Mouse (Mus musculus) spleen, postnatal 14 days (tissue): ENCODE data around the gene Disc1.

ENCODE experiments used
- DNase-seq, 2 experiments: peaks; one replicate each; pipeline ENCODE4 v3.0.0; 2021 to 2022; ENCODE audit warnings: low spot score in 2 of 2

Disc1 gene

DNA sequence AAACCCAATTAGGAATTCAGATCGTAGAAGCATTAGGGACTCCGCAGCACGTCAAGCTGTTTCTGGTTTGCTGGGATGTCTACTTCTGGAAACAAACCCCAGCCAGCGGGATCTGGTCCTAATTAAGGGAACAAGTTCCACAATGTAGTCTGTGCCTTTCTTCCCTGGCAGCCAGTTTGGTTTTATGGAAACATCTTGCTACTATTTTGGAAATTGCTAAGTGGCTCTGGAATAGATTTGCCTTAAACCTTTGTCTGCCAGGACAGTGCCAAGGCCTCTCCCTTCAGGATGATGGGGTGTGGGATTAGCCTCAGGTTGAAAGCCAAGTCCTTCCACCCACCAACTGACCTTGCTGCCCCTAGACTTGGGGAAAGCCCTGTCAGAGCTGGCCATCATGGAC is 164.7 kb downstream of the Disc1 start:
- DNase-seq, result no peak

GRCm38 (mm10) chr8:125220608-125221007 is 166.6 kb downstream of the Disc1 start:
- no peak for DNase-seq

DNA sequence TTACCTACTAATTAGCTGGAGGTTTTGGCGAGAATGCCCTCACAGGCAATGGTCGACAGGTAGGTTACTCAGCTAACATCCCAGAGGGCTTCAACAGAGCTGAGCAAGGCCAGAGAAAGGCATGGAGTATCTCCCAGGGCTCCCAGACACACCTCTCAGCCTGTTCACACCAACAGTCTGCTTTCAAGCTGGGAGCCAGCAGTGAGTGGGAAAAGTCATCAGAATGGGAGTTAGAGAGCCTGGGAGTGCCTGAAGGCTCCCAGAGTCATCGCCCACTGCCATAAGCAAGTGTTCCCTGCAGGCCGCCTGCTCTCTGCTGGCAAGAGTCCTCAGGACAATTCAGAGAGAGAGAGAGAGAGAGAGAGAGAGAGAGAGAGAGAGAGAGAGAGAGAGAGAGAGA is 167.1 kb downstream of the Disc1 start:
- no peak for DNase-seq

DNA sequence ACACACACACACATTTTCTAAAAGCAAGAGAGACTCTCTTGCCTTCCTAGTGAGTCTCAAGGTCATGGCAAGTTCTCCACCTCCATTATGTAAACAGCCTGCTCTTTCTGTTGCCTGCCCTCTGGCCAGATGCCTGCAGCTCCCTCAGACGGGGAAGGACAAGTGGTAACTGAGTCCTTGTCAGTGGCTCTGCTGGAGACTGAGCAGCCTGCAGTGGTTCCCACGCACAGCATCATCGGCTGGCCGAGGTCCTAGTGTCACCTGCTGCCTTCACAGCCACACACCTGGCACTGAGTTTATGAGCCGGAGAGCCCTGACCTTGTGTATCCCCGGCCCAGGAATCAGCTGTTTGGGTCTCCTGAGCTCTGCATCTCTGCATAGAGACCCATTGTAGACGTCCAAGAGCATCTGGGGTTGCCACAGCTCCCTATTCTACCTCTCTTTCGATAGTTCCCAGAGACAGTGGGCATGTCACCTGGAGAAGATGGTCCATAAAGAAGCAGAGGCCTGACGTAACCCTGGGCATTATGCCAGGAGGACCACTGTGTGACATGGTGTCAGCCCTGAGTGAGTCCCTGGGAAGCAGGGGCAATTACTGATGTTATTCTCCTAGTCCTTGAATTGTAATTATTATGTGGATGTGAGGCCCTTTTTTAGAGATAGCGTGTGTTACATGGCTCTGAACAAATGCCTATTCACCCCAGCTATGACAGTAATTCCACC is 169.2 kb downstream of the Disc1 start:
- DNase-seq, result no peak

GRCm38 (mm10) chr8:125224271-125224699 is 170.3 kb downstream of the Disc1 start:
- DNase-seq, result no peak

- no peak for DNase-seq
These were observed 171.3 kb downstream of the Disc1 start for GRCm38 (mm10) chr8:125225266-125225665.

DNA sequence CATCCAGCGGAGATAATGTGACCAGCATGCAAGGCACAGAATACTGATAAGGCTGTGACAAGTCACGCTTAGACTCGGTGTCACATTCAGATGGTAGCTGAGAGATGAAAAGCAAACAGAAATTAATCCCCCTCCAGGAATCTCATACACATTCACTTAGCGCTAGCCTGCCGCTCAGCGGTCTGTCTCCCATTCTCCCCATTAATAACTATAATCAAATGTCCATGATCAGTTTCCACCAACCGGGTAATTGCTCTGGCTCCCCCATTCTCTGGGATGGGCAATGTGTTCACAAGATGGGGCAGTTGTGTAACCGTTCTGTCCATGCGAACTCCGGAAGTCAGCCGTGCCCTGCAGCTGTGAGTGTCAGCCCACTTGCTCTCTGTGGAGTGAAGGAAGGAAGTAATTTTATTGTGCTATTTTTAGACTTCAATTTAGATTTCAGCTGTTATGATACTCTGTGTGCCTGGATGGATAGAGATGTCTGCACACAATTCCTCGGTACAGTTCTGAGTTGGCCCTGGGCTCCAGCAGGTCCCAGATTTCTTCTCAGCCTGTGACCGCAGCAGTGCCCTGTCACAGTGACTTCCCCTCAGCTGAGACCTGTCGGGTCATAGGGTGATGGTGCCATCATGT is 173.1 kb downstream of the Disc1 start:
- no peak for DNase-seq

DNA sequence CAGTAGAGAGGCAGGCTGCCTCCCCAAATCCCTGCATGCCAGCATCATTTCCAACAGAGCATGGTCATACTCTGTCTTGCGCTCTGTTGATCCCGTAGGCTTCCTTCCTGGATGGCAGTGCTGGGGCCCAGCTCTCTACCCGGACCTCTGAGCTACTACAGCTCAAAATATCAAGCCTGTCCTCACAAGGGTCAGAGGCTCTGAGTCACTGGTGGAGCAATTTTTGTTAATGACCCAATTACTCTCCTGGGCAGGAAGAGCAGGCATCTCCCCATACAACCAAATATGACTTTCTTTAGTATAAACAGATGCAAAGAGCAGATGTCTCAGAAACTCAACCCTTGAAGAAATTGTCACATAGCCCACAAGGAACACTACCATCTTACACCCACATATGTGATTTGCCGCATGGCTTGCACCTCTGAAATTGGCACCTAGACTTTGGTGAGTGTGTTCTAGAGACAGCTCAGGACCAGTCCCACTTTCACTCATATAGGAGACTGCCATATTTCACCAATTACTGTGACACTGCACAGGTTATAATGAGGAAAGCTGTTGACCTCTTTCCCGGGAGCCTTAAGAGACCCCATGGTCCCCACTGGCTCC is 176.6 kb downstream of the Disc1 start:
- no peak for DNase-seq

DNA sequence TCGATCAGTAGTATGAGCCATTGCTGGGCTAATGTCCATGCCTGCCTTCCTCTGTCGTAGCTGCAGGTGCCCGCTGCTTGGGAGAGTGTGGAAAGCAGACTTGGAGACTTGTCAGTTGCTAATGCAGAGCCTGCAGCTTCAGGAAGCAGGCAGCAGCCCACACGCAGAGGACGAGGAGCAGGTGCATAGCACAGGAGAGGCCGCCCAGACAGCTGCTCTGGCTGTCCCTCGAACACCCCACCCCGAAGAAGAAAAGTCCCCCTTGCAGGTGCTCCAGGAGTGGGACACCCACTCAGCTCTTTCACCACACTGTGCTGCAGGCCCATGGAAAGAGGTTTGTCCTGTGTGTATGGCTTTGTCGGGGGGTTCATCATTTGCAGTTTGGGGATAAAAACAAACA is 178.7 kb downstream of the Disc1 start:
- DNase-seq, result no peak

DNA sequence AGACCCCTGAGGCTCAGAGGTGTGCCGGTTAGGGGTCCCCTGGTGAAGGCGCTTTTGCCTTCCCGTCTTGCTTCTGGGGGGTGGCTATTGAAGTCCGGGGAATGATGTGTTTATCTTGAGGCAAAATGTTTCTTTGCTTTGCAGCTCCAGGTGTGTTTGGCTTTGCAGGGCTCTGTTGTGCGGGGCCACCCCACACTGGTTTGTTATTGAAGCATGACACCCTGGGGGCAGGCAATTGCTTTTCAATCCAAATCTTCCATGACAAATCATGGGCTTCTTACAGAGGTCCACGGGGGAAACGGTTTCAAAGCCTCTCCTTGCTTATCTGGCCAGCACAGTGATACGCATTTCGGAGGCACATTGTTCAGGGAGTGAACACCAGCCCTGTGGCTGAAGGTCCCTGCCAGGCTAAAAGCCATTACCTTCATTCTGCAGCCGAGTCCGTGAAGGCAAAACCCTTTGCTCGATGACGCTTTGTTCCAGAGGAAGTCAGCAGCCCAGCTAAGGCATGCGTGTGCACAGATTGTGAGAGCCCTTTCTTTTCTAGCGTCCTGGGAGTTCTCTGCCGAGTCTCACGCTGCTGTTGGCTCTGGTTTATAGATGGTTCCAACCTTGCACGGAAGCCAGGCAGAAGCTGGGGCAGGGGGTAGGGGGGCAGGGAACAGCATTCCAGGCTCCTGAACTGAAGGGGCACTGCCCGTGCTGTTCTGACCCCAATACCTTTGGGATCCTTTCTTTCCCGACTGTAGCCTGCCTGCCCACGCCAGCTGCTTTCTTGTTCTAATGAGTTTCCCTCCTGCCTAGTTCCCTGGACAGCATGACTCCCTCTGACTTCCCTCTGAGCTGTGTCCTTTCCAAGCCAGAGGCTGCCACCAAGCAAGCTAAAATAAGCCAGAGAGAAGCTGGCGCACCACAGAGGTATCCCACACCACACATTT is 182.2 kb downstream of the Disc1 start:
- DNase-seq, result no peak

GRCm38 (mm10) chr8:125240763-125241162 is 186.8 kb downstream of the Disc1 start:
- DNase-seq, result no peak

DNA sequence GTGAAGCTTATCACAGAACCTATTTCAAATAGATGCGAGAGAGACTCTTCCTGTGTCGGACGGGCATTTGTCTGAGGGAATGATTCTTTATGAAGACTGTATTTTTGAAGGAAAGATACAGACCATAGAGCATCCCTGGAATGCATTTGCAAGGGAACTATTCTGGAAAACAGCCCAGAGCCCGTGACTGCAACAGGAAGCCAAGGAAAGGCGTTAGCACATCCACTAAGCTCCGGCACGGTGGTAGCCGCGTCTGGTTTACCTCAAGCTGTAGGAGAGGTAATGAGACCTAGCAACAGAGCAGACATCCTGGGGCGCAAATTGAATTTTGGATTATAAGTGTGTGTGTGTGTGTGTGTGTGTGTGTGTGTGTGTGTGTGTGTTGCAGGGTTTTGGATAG is 188.4 kb downstream of the Disc1 start:
- DNase-seq, result no peak

GRCm38 (mm10) chr8:125242921-125243320 is 188.9 kb downstream of the Disc1 start:
- DNase-seq, result no peak

GRCm38 (mm10) chr8:125246737-125247292 is 192.8 kb downstream of the Disc1 start:
- no peak for DNase-seq

DNA sequence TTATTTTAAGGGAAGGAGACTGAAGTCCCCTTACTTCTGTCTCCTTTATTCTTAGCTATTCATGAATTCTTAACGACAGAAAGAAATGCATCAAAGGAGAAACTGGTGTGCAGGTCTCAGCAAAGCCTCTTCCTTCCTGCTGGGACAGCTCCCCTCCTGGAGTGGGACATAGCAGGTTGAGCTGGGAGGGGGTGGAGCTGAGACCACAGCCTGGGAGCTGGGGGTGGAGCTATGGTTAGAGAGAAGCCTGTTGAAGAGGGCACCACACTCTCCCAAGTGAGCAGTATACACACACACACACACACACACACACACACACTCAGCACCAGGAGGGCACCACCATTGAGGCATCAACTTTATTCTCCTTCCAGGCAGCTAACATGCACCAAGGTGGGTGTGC is 193.4 kb downstream of the Disc1 start:
- no peak for DNase-seq

GRCm38 (mm10) chr8:125252946-125253345 is 199.0 kb downstream of the Disc1 start:
- no peak for DNase-seq

- no peak for DNase-seq
These were observed 199.6 kb downstream of the Disc1 start for GRCm38 (mm10) chr8:125253505-125254180.

GRCm38 (mm10) chr8:125254188-125255005 is 200.4 kb downstream of the Disc1 start:
- peak; percentile 21 to 26 for DNase-seq

DNA sequence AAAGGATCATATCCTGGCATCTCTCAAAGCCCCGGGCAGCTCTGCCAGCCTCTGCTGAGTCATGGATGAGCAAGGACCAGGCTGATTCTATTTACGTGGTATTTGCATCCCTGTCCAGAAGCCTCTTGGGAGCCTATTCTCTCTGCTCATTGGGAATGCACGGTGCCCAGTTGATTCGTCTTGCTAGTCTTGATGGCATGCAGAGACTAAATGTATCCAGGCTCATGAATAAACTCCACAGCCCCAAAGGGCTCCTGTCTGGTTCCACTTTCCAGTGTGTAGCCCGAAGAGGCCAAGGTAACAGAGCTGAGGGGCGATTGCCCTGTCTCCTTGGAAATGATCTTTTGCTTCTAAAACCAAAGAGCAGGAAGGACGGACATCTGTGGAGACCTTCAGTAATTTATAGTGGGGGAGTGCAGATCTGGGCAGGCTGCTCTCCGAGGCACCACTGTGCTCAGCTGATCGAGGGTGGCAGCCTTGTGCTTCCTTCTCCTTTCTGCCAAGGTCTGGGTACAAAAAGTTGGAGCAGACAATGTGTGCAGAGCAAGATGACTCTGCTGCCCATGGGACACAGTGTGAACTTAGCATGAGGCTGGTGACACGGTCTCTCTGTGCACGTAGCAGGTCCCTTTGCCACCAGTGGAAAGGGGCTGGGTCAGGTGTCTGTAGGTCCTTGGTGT is 201.2 kb downstream of the Disc1 start:
- no peak for DNase-seq

GRCm38 (mm10) chr8:125257660-125258059 is 203.7 kb downstream of the Disc1 start:
- no peak for DNase-seq
